Mouse (Mus musculus): ENCODE results near the gene Nckap5. TPM values are rescaled to one million over a fixed set of nuclear protein-coding genes. Genes with fewer than 3 reads are reported as not detected.
"Not testable (repeated sequence)": the region's sequence is repeated elsewhere in the genome, so short reads cannot be mapped to it uniquely, and the experiment has no call there.

Gene Nckap5
- total RNA-seq, 4 experiments from 2014 or later, result 6.8 to 11.7 (median 8.7) TPM

DNA sequence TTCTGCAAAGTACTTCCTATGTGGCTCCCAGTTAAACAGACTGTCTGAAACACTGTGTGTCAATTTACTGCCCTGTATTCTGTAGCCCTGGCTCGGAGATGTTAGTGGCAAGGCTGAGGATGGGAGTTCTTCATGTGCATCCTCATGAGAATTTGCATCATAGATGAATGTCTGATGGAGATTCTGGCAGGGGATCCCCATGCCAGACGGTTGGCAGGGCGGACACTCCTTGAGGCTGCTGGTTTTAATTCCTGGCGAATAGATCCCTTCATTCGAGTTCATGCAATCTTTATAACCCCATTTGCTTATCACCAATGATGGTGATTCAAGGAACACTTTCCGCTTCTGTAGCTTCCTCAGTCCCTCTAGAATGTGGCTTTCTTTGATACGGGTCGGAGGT lies 803.1 kb downstream of the Nckap5 start:
- no peak for DNase-seq (ENCODE audit: low spot score)

DNA sequence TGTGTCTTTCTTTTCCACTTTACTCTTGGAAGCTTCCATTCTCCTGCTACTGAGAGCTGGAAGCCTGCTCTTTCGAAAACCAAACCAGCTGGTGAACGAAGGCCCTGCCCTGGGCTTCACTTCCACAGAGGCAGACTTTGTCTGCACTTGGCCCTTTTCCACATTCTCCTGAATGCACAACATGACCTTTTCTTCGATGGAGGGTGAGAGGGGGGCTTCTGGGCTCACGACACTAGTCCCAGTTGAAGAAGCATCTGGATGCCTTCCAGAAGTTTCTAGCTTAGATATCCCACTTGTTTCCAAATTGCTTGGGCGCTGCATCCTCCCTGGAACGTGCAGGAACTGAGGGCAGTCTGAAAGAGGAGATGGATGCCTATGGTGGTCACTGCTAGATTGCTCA lies 806.1 kb downstream of the Nckap5 start:
- DNase-seq (ENCODE audit: low spot score), result no peak

DNA sequence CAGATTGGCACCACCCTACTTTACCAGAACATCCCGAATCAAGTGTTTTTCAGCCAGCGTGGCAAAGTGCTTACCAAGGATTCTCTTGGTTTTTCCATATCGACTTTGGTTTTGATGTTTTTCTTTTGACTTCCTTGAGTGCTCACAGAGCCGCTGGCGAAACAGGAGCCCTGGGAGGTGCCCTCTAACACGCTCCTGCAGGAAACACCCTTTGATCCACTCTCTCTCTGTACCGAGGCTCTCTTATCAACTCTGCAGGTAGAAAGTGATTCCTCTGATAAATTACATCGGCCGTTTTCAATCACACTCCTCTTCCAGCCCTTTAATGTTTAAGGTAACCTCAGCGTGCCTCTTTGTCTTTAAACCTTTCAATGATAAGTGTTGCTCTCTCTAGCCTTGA lies 807.6 kb downstream of the Nckap5 start:
- DNase-seq (ENCODE audit: low spot score), result no peak

DNA sequence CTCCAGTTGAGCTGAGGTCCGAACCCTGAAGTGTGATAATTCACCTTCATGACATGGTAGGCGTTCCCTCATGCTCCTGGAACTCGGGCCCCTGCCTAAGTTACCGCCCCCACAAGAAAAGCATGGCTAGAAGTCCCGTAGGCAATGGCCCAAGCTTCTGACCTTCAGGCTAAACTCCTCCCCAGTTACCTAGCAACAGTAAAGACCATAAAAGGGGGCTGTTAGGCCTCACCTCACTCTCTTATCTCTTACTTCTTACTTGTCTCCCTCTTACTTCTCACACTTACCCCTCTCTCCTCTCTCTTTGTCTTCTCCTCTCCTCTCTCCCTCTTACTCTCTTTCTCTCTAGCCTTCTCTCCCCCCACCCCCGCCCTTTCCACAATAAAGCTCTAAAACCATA lies 811.9 kb downstream of the Nckap5 start:
- DNase-seq (ENCODE audit: low spot score), result not testable (repeated sequence)

DNA sequence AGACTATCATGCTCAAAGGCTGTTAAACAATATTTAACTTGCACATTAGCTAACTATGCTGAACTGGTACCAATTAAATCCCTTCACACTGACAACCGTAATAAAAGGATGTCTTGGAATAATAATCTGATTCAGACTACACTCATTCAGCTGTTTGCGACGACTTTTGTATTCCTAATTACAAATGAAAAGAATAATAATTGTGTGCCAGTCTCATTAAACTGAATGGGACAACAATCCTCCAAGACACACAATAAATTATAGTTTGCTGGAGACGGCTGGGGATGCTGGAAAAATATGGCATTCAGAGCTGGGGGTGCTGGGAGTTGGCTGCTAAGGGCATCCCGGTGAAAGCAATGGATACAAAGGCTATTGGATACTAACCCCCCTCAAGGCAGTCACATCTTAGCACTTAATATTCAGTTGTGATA lies 818.9 kb downstream of the Nckap5 start:
- no peak for DNase-seq (ENCODE audit: low spot score)

DNA sequence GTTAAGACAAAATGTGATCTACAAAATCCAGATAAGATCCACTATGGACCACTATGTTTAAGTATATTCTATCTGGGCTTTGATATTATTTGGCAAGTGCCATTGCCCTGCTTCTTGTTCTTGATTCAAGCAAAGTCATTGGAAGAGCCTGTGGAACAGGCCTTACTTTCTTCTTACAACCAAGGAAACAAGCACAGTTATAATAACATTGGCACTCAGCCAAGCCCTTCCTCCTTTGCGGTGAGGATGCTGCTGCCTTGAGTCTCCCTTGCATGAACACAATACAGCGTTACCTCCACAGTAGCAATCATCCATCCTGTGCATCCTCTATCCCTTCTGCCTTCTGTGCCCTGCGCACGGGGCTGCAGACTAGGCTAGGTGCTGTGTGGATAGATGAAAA lies 823.0 kb downstream of the Nckap5 start:
- DNase-seq (ENCODE audit: low spot score), result no peak

DNA sequence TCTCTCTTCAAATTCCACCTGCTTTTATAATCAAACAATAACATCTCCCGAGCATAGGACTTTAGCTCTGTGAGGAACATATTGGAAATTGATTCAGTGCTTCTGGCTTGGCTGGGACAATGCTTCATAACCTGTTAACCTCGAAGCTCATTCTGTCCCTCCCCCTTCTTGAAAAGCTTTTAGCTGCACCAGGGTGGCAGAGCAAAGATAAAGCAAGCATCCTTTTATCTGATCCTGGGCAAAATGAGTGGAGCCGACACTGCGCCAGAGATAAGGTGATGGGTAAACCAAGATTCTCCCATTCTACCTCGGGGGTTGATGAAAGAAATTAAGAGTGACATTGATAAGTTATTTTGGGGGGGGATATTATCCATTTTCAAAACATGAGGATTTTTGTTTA lies 824.9 kb downstream of the Nckap5 start:
- DNase-seq (ENCODE audit: low spot score), result no peak

DNA sequence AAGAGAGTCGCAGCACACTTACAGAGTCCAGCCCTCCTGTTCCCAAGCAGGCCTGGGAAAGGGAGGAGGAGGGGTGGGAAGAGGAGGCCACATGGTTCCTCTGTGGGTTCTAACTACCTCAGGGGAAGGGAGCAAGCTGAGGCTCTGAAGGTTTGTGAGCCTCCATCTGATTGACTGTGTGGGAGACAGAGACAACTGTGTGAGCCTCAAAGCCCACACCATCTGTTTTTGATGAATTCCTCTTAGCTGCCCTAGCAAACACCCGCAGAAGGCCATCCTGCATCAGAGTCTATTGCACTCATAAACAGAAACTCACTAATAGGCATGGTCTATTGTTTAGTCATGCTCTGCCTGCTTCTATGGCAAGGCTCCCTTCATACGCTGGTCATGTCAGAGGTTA lies 834.1 kb downstream of the Nckap5 start:
- no peak for DNase-seq (ENCODE audit: low spot score)

DNA sequence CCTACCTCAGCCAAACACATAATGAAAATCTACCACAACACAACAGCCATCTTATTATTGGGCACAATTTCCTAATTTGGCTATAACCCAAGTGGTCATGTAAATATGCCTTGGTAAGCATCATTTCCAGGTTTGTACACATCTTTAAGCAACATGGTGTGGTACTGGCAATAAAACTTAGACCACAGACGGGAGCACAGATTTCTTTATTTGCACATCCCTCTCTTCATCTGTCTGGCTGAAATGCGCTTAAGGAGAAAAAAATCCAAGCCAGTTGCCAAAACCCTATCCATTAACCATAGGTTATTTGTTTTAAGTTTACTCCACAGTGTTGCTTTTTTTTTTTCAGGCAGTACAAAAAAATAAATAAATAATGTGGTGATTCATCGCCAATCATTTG lies 842.8 kb downstream of the Nckap5 start:
- no peak for DNase-seq (ENCODE audit: low spot score)

DNA sequence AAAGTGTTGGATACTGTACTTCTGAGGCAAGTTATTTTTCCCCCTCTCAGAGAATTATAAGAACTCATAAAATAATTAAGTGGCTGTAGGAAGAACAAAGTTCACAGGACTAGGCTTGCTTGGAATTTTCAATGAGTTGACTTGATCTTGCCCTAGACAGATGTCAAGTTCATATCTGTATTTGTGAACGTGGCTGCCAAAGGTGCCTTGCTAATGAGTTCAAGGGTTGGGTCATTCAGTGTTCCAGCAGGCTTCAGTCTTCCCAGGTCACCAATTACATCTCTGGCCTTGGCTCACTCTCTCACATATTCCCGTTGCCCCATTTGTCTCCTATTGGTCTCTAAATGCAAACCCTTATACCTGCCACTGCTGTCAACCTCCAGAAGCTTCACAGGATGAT lies 846.0 kb downstream of the Nckap5 start:
- no peak for DNase-seq (ENCODE audit: low spot score)

DNA sequence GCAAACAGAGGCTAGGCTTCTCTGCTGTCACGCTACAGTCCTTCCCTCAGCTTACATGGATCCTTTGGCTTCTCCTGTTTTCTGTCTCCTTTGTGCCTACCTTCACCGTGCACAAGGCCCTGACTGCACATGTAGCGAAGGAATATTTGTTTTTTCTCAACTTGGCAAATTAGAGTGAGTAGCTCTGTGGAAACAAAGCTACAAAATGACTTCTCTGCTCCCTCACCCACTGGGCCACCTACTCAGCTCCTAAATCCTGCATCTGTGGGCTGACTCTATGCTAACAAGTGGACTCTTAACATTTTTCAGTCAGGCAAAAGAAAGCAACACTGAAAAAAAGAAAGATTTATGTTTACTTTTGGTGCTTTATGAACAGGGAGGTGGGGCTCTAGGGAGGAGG lies 856.0 kb downstream of the Nckap5 start:
- no peak for DNase-seq (ENCODE audit: low spot score)

DNA sequence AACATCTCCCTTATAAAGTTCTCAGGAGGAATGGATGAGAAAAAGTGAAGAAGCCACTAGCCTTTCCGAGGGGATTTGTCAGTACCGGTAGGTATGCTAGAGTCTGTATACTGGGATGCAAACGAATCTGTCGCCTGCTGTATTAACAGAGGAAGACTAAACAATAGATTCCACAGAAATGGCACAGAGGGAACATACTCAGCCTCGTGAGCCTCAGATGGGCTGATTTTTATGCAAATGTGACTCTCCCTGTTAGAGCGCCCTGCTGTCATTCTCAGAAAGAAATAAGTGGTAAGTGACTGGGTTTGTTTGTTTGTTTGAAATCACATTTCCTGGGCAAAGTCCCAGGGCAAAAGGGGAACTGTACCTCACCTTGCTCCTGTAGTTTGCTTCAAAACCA lies 858.7 kb downstream of the Nckap5 start:
- DNase-seq (ENCODE audit: low spot score), result no peak

DNA sequence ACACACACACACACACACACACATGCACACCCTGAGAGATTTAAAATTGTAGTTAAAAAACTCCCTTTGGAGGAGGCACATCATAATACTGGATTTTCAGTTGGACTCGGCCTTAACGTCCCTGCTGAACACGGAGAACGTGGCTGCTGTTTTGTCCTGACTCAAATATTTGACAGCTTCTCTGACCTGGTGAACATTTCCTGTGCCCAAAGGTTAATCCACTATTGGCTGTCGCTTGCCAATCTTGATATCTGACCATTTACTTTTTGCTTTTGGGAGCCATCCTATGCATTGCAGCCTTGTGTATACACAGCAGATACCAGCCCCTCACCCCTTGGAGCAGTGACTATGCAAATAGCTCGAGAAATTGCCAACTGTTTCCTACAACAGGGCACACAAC lies 862.9 kb downstream of the Nckap5 start:
- no peak for DNase-seq (ENCODE audit: low spot score)

DNA sequence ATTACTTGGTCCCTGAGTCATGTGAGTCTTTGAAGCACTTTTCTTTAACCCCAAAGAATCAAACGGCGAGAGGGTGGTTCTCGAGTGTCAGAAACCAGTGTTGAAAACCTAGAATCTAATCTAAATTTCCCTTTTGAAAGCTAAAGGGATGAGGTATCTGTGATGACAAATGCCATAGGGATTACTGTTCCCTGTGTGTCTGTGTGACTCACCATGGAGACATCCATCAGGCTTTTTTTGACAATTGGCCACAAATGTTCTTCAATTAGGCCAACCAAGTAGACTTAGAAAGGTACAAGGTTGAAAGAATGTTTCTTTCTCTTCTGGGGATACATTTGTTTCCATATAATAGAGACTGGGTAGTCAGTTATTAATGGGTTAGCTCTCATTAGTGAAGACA lies 879.6 kb downstream of the Nckap5 start:
- no peak for DNase-seq (ENCODE audit: low spot score)

DNA sequence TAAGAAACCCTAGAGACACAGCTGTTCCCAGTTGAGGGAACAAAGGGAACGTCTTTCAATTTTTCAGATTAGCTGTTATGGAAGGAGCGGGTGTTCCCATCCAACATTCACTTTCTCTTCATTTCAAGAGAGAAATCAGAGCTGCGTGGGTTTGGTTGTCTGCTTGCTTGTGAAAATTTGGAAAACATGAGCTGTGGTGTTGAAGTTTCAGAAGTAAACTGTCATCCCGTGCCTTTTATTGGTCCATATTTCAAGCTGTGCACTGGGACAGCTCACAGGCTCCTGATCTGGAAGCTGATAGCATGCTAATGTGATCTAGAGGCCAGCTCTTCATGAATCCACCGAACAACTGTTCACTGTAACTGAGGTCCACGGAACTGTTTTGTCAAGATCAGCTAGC lies 881.5 kb downstream of the Nckap5 start:
- peak; percentile 4 for DNase-seq (ENCODE audit: low spot score)

DNA sequence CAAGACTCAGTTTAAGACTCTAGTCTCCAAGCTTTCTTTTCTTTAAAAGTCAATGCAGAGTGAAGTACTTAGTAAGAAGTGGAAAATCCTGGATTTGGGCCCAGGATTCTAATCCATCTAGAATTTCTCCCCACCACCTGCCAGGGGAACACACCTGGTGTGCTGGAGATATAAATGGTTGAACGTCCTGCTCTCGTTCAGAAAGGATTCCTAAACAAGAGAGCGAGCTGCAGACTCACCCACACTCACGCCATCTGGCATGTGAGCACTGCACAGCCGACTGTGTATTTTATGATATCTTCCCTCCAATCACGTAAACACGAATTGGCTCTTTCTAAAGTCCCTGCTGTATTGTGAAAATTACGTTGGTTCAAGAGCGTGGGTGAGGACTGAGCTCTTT lies 885.5 kb downstream of the Nckap5 start:
- DNase-seq (ENCODE audit: low spot score), result no peak

DNA sequence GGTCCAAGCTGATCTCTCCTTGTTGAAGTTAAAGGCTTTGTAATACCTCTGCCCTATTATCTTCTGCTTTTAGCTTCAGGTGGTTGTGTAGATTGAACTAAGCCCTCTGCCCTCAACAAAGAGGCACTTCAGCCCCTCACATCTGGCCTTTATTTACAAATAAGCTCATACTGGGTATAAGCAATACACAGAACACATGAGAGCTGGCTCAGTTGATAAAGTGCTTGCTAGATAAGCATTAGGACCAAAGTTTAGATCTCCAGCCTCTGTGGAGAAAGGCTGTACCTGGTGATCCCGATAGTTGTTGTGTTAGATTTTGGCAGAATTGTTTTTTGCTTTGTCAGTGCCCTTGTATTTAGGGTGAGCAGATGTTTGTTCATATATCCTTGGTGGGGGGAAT lies 887.3 kb downstream of the Nckap5 start:
- no peak for DNase-seq (ENCODE audit: low spot score)

DNA sequence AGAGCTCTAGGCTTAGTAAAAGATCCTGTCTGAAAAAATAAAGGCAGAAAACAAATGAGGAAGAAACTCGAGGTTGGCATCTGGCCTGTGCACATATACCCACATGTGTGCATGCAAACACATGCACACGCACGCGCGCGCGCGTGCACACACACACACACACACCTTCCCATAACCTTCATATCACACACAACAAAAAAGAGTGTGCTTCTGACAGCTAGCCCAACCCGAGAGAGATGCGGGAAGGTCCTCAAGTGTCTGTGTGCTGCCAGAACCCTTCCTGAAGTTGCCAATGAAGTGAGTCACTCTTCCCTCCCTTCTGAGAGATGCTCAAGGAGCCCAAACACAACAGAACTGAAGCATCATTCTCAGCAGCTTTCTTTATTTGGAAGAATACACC lies 905.1 kb downstream of the Nckap5 start:
- DNase-seq (ENCODE audit: low spot score), result no peak

DNA sequence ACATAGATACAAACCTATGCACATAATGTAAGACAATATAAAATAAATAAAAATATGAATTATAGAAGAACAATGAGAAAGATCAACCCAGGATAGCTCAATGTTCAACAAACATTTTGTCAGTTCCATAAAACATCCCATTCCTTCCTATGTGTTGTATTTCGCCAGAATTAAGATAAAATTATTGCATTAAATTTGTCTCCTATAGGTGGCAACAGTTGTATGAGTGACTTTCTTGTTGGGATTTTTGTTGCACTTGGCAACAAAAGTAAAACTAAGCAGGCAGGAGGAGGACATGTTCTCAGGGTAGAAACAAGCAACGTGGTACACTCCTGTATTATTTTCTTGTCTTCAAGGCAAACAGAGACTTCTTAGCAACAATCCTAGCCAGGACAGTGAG lies 907.5 kb downstream of the Nckap5 start:
- DNase-seq (ENCODE audit: low spot score), result no peak

DNA sequence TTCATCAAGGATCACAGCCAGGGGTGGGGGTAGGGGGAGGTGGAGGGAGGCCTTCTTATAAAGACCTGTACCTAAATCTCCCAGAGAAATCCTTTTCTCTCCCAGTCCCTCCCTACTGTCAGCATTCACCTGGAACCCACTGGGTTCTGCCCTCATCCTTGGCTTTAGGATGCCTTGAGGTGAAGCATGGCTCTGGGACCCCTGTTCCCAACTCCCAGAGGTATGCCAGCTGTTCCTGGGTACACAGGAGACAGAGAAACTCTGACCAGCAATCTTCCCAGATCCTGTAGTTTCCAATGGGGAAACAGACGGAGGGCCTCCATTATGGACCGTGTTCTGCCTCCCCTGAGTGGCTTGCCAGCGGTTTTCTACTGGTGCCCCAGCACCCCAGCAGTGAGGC lies 909.9 kb downstream of the Nckap5 start:
- no peak for DNase-seq (ENCODE audit: low spot score)

DNA sequence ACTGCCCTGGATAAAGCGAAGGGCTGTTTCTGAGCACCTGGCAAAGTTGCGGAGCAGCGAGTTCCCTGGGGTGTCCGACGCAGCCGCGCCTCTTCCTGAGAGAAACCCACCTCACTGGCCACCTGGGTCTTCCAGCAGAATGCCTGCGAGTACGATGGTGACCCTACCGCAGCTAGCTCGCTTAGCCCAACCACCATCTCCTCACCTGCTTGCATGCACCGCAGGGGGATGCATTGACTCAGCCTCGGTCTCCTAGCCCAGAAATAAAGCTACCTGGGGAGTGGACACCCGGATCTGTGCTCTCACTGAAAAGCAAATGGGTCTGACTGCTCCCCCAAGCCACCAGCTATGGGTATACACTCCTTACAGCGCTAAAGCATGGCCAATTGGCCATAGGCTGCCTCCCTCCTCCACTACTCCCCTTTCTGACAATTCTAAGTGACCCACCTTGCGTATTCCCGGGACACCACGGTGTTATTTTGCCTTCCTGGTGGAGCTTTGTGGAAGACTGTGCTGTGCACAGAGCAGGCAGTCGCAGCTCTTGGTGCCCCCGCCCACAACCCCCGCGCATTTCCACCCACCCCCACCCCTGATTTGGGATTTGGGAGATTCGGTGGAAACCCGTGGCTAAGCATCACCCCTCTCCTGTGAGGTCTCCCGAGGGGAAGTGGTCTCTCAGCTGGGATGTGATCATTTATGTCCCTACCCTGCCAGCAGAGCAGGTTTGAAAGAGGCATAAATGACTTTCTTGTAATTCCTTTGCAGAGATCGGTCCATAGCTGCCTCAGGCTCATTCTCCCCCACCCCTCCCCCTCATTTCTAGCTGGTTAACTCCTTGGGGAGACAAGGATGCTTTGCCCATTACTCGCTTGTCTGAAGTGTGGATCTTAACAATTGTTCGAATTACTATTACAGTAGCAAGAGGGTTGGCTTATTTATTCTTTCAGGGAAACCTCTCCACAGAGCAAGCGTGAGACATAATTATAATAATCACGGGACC lies 917.7 kb downstream of the Nckap5 start, which contains the start of gene Lypd1:
Lypd1 (minus strand) TSS at position 501 of the 1,000 bp plus-strand sequence.
- no peak for DNase-seq (ENCODE audit: low spot score)

DNA sequence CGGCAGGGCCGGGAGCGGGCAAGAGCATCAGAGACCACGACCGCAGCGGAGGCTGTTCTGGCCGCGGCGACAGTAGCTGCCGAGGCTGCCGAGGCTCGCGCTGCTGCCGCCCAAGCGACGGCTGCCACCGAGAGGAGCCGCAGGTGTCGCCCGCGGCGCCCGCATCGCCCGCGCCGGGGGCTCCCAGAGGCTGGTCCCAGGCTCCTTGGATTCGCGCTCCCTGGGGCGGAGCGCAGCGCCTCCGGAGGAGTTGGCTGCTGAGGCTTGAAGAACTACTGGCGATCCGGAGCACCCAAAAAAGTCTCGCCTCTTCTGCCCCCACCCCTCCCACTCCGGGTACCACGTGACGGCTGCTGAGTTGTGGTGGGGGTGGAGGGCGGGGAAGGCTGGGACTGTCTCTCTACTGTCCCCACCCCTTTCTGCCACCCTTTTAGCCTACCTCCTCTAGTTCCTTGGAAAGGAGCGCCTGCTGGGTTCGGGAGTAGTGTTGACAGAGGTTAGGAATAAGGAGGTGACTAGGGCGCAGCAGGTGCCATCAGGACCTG lies 918.6 kb downstream of the Nckap5 start:
- no peak for DNase-seq (ENCODE audit: low spot score)

DNA sequence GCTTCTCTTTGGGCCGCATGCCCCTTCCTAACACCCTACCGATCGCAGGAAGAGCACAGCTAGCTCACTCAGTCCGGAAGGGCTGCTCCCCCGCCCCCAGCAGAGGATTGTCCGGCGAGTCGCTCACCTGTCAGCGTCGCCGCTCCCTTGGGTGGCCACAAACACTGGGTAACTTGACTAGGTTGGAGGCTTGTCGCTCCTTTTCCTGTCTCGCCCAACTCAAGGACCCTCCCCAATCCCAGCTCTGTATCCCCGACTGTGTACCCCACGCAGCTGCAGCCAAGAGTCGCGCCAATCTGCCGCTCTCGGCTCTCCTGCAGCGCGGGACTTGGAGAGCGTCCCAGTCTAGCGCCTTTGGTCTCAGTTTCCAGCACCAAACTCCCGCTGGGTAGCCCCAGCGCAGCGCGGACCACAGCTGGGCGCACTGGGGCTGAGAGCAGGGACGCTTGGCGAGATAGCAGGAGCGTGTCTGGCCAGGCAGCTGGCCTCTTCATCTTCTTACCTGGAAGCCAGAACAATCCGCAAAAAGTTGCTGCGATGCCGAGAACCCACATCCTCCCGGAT lies 919.2 kb downstream of the Nckap5 start:
- no peak for DNase-seq (ENCODE audit: low spot score)
